Mouse (Mus musculus): ENCODE measurements around the gene Tead4.

- no peak for TF ChIP-seq GATA1 (IDR thresholded peaks at IDR 0.05; ENCODE audit: low read length)
- no peak for TF ChIP-seq TAL1 (IDR thresholded peaks at IDR 0.05; ENCODE audit: low read length)
Measured at GRCm38 (mm10) chr6:128227438-128228017, 73.1 kb downstream of the Tead4 start.
